Mouse (Mus musculus): ENCODE measurements around the gene Spire2.

DNA sequence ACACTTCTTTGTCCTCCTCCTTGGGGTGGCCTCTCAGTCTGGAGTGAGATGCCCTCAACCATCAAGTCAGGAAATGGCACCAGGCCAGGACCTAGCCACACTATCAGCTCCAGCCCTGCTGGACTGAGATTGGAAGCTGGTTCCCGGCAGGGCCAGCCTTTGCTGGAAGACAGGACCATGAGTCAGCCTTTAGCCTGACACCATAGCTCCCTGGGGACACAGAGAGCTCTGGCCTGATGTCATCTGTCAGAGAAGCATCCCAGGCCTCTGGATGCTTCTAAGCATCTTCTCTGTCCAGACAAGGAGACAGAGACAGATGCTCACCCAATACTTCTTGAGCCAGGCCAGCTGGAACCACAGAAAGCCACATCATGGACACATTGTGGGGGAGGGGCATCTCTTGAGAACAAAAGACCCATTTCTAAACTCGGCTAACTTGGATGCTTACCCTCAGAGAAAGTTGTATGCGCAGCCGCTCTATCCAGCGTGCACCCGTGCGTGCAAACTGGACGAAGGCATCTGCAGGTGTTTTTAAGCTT, 77.6 kb downstream of the Spire2 start:
- TF ChIP-seq CTCF (IDR thresholded peaks at IDR 0.05; ENCODE audit: low read depth) (no peak), EP300 (IDR thresholded peaks at IDR 0.05; ENCODE audit: low read depth) (peak; percentile 57; the same call in 1 of the 2 replicates)

Measured in liver, postnatal 0 days (tissue).